Mouse (Mus musculus) layer of hippocampus, adult 18-20 months (tissue): Measurements from ENCODE around the gene Usp45. TPM values are rescaled to one million over a fixed set of nuclear protein-coding genes. Genes with fewer than 3 reads are reported as not detected.
A peak's percentile ranks its signal among the peaks of the same experiment; 100 is the strongest.

Experiments used
- DNase-seq, 2 experiments: peaks; one replicate each; pipeline ENCODE4 v3.0.0; 2022; ENCODE audit warnings: low spot score in 2 of 2
- total RNA-seq, 2 experiments: library from RNA; stranded (reverse); gene quantifications; 2 replicates each; pipeline ENCODE4 v1.2.3; 2021

Usp45 gene
- total RNA-seq, 2 experiments from 2014 or later = 50.6 to 57.0 TPM

DNA sequence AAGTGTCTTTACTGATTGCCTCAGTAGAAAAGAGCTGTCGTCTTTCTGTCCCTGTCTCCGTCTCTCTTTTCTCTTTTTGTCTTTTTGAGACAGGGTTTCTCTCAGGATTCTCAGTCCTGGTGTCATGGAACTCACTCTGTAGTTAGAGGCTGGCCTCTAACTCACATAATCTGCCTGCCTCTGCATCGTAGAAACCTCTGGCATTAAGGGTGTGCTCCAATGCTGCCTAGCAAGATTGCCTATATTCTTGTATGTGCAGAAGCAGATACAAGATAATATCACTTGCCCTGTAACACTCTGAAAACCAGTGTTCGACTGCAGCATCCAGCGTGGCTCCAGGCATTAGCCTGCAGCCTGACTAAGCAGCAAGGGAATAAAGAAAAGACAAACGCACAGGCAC is 21.9 kb downstream of the Usp45 start:
- no peak for DNase-seq

DNA sequence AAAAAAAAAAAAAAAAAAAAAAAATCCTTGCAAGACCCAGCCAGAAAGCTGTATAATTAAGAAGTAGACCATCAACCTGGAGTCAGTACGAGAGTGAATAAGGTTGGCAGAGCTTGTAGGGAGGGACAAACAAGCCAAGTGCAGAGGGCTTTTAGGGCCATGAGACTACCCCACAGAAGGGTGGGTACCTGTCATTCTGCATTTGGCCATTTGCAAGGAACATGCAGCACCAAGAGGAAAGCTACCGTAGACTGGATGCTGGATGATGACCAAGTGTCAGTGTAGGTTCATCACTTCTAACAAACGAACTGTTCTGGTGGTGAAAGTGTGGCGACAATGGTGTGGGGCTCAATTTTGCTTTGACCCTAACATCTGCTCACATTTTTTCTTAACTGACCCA is 22.9 kb downstream of the Usp45 start:
- DNase-seq = no peak

DNA sequence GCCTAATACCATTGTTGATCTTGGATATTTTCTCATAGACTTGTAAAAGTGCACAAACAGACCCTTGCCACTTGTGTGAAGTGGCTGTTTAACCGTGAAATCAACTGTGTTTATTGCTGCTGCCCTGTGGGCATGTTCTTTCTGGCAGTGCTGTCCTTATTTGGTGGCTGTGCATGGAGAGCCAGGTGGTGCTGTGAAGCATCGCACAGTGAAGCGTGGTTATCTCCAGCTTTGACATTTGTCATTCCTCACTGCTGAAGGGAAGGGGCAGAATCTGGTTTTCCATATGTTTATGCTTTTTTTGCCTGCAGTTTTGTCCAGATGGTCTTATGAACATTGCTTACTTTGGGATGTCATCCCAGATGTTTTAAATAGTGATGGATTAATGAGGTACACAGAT is 26.7 kb downstream of the Usp45 start:
- DNase-seq = peak; percentile 49 to 77

DNA sequence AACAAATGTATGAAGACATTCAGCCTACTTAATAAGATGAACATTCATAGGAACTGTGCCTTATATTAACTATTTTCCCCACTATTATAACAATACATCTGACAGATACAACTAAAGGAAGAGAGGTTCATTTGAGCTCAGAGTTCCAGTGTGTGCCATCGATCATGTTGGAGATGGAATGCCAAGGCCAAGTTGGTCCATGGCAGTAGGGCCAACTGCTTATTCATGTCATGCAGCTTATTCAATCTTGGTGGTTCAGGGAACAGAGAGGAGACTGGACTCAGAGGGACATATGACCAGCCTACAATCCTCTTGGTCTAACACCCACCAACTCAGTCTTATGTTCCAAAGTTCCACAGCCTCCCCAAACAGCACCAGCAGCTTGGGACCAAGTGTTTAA is 34.1 kb downstream of the Usp45 start:
- no peak for DNase-seq

DNA sequence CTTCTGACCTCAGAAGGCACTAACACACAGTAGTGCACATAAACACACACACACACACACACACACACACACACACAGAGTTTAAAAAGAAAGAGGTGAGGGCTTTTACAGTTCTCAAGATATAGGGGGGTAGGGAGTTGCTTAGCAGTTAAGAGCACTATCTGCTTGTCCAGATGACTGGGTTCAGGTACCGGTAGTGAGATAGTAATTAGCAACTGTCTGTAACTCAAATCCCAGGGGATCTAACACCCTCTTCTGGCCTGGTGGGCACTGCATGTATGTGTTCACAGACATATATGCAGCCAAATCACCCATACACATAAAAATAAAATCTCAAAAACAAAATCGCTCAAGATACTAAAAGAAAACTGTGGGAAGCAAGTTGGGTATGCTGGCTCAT is 34.7 kb downstream of the Usp45 start:
- DNase-seq = no peak

DNA sequence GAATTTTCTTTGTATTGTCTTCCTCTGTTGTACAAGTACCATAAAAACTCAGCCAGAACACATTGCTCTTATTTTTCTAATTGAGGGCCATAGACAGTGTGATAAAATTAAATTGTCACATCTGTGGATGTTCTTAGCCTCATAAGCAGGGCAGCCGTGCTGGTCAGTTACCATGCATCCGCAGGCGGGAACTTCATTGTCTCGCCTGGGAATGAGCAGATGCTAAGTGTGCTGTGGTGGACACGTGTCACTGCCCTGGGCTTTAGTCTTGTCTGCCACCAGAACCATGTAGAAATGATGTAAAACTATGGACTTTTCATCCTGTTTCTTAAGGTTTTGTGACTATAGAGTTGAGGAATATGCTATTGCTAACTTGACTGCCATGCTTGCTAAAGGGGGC is 40.2 kb downstream of the Usp45 start:
- no peak for DNase-seq

DNA sequence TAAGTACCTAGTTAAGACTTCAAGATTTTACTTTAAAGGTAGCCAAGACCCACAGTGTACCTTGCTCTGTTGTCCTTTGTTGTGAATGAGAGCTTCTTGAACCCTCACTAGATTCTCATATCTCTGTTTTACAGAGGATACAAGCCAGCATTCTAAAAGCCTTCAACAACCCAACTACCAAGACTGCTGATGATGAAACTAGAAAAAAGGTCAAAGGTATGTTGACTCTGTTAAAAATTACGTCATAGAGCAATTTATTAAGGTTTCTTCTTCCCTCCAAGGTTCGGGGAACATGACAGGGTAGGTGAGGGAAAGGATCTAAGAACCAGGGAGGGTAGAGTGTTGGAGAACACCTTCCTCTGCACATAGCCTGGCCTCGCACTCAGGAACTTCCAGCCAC is 43.7 kb downstream of the Usp45 start:
- DNase-seq = no peak

DNA sequence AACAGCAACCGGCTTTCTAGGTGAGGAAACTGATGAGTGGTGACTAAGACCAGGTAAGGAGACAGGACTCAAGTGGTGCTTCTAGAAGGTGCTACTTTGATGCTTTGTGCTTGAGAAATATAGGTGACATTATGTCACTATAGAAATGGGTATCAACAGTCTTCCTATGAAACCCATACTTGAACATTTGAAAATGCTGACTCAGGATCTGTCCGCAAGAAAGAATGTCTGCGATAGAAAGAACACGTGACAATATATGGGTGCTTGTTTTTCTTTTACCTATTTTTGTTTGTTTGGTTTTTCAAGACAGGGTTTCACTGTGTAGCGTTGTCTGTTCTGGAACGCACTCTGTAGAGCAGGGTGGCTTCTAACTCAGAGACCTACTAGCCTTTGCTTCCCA is 45.7 kb downstream of the Usp45 start:
- DNase-seq = no peak

DNA sequence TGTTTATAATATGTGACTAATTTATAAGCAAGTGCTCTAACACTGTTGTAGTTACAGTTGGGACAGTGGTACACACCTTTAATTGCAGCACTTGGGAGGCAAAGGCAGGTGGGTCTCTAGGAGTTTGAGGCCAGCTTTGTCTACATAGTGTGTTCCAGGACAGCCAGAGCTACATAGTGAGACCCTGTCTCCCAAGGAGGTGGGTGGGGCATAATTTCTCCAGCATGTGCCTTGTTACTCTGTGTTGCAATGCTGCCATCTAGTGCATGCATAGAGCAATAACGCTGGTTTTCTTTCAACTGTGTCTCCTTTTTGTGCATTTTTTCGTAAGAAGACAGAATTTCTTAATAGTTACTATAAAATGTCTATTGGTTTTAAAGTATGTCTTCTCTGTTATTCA is 47.1 kb downstream of the Usp45 start:
- DNase-seq = peak; percentile 18 to 66

DNA sequence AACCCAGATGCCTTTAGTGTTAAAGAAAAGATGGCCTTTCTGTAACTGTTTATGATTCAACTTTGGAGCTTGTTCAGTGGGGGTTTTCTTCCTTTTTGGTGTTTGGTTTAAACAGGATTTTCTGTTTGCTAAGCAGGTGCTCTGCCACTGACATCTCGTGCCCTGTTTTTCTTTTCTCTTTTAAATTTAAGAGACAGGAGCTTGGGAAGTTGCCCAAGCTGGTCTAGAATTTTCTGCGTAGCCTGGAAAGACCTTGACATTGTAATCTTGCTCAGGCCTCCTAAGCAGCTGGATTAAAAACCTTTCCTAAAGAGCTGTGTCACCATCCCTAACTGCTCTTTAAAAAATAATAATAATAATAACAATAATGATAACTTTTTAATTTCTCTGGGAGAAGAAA is 59.7 kb downstream of the Usp45 start:
- no peak for DNase-seq

DNA sequence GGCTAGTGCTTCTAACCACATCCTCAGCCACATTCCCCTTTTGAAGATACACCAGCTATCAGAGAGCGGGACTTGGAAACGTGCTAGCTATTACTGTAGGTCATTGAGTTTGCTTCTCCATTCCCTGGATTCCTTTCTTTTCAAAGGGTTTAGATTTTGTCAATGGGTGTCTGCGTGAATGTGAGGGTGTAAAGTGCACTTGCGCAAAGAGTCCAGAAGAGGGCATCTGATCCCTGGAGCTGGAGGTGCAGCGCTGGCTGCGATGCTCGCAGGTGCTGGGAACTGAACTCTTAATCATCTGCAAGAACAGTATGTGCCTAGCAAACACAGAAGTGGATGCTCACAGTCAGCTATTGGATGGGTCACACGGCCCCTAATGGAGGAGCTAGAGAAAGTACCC is 65.9 kb downstream of the Usp45 start:
- DNase-seq = no peak

DNA sequence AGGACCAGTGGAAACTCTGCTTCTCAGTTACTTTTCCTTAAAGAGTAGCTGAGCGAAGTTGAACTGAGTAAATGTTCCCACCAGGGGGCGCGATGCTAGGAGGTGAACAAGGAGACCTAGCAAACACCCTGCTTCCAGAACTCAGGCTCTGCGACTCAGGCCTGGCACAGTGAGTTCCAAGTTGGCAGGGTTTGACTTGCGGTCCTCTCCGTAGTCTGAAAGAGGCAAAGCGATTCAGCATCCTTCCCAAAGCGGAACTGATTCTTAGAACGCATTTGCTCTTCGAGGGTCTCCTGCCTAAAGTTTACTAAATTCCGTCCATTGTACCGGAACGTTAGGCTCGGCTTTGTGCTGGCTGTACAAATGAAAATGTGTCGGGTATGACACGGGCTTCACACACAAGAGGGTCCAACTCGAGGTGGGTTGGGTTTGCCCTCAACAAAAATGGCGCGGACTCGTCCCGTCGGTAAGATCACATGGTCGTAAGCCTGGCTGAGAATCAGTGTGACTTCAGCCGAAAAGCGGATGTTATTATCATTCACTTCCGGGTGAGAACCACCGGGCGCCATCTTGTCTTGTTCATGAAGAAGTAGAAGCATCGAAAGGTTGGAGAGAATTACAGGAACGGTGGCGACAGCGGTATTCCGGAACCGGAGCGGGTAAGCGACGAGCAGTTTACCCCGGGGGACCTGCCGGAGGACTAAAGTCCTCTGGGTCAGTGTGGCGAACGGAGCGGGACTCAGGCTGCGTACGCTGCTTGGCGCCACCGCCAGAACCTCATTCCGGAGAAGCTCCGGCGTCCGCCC is 80.7 kb downstream of the Usp45 start, which contains the start of gene Pnisr:
Pnisr (plus strand) TSS at position 103 of the 806 bp plus-strand sequence.
- DNase-seq = peak; percentile 90 to 98

DNA sequence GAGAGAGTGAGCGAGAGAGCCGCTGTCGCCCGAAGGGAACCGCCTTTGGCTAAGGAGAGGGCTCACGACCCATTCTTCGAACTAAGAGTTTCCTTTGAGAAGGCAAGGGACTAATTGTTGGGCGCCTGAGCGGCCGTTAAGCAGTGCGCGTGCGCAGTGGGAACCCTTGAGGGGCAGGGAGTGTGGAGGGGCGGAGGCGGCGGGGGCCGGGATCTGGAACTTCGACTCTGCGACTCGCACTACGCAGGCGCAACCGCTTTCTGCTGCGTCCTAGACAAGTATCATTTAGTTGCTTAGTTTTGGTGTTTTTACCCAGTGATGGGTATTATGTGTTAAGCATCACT is 81.3 kb downstream of the Usp45 start:
- peak; percentile 82 to 92 for DNase-seq

DNA sequence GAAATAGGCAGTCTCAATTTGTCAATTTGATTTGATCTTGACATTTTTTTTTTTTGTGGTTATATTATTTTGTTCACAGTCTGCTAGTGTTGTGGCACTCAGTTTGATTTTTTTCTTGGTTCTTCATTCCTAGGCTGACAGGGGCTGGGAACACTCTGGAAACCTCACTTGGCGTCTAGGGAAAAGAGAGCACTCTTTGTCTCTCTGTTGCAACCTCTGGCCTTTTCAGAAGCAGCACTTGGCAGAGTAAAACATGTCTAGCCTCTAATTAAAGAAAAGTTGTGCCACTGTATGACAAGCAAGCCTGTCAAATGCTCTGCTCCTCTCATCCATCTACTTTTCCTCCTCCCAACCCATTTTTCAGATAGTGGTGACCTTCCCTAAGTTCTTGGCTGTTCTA is 90.5 kb downstream of the Usp45 start:
- DNase-seq = no peak

DNA sequence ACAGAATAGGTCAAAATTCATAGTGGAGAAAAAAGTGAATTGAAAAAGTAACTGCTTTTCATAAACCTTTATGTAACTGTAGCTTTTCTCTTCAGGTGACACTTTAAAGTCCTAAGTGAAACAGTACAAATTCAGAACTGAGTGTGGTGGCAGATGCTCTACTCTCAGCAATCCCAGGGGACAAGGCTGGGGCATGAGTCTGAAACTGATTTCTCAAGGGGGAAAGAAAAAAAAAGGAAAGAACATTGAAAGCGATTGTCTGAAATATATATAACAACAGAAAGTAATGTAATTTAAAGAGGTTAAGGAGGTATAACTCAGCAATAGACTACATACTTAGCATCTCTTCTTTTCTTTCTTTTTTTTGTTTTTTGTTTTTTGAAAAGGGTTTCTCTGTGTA is 98.3 kb downstream of the Usp45 start:
- DNase-seq = no peak

DNA sequence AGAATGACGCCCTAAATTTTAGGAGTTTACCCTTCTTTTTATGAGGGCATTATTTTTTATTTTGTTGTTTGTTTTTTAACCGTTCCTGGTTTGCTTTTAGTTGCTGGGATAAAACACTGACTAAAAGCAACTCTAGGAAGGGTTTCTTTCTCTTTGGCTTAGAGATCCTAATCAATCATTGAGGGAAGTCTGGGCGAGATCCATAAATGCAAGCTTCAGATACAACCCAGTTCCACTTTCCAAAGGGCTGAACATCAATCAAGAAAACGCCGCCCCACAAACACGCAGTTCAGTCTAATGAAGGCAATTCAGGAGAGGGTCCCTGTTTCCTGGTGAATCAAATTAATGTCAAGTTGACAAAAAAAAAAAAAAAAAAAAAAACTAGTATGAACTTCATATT is 111.8 kb downstream of the Usp45 start:
- no peak for DNase-seq

DNA sequence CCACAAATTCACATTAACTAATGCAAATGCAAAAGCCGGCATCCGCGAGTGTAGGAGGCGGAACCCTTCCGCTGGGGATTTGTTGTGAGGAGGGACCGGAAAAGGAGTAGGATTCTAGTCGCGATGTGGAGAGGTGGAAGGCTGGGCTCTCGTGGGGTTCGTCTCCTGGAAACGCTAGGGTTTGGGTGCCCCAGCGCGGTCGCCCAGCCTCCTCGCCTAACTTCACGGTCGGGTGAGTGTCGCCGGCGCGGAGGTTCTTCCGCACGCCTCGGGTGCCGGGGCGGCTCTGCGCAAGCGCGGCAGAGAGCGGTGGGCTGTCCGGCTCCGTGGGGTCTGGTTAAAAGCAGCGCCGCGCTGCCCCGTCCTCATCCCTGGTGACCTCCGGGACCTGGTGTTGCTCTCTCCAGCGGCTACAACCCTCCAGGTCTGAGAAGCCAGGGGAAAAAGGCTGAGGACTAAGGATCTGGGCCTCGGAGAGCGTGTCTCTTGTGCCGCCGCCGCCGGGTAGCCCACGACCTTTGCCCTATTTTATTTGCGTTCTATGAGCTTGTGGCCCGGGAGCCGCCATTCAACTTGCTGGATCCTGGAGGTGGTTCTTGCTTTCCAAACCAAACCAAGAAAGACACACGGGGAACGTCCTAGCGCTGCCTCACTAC is 112.7 kb downstream of the Usp45 start, which contains the start of gene Coq3:
Coq3 (plus strand) TSS at position 109 of the 656 bp plus-strand sequence.
- peak; percentile 88 to 93 for DNase-seq

DNA sequence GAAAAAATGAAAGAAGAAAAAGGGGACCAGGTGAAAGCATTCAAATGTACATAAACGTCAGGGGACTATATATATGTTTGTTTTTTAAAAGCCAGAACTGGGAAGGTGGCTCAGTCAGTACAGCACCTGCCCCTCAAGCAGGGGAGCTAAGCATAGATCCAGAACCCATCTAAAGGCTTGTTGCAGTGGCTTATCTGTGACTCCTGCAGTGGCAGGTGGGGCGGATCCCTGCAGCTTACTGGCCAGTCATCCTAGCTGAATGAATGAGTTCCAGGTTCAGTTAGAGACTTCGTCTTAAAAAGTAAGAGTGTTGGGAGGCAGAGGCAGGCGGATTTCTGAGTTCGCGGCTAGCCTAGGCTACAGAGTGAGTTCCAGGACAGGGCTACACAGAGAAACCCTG is 115.8 kb downstream of the Usp45 start:
- no peak for DNase-seq

DNA sequence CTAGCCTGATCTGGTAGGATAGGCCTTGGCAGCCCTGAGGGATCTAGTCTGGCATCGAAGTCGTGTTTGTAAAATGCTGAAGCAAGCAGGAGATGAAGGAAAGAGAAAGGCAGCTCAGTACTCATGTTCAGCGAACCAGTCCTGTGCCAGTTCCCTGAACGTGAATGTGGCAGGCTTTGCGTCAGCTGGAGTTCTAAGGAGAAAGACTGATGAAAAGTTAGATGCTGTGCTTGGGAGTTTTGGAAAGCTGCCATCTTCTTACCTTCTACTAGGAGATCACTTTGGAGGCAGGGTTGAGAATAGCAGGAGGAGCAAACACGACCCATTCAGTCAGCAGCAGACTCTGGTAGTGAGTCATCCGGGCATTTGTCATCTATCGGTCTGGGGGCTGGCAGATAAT is 118.9 kb downstream of the Usp45 start:
- DNase-seq = no peak
